Mouse (Mus musculus): ENCODE measurements at regions not wholly inside any gene's neighbourhood (a gene's known extent, or its start where the extent isn't known, plus 50 kb on each side); places are given as distances from the start of the nearest gene placed in this dataset.

DNA sequence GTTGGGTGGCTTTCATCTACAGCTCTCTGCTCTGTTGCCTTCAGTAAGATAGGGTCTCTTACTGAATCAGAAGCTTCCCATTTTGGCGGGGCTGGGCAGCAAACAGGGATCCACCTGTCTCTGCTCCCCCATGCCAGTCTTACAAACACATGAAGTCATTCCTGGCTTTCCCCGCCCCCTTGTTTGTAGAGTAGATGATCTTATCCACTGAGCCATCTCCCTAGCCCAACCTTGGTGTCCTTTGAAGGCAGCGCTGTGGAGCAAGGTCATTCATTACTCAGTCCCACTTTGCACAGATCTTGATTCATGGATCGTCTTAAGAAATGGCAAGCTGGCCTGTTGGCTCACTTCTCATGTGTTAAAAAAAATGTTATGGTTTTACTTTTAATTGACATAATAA, 293.6 kb downstream of the Dhx35 start:
- in situ Hi-C loops (cut with MboI; ENCODE audit: low sequenced_read_pairs), result no loop called here

GRCm38 (mm10) chr2:159096667-159097066, 302.1 kb downstream of the Dhx35 start:
- in situ Hi-C loops (cut with MboI; ENCODE audit: low sequenced_read_pairs), result no loop called here

- in situ Hi-C loops (cut with MboI; ENCODE audit: low sequenced_read_pairs), result no loop called here
These were observed 339.4 kb downstream of the Dhx35 start for GRCm38 (mm10) chr2:159134042-159134441.

DNA sequence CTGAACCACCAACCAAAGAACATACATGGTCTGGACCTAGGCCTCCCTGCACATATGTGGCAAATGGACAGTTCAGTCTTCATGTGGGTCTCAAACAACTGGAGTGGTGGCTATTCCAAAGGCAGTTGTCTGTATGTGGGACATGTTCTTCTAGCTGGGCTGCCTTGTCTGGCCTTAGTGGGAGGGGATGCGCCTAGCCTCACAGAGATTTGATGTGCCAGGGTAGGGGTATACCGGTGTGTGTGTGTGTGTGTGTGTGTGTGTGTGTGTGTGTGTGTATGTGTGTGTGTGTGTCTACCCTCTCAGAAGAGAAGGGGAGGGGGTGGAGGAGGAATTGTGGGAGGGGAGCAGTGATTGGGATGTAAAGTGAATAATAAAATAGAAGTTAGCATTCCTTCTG, 344.0 kb downstream of the Dhx35 start:
- in situ Hi-C loops (cut with MboI; ENCODE audit: low sequenced_read_pairs), result no loop called here

DNA sequence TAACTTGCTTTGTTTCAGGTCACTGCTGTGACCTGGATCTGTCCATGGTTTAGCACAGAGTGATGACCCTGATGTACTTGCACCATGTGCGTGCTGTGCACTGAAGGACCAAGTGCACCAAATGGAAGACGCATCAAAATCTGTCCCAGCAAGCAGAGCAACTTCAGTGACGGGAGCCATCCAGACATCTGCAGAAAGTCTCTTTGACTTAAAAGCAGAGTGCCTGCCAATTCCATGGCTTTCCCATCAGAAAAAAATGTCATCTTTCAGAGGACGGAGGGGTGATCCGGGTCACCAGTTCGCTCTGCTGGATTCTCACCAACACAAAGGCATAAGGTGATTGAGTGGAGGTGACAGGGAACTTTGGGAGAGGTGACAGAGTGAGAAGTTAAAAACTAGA, 351.4 kb downstream of the Dhx35 start:
- in situ Hi-C loops (cut with MboI; ENCODE audit: low sequenced_read_pairs), result no loop called here

DNA sequence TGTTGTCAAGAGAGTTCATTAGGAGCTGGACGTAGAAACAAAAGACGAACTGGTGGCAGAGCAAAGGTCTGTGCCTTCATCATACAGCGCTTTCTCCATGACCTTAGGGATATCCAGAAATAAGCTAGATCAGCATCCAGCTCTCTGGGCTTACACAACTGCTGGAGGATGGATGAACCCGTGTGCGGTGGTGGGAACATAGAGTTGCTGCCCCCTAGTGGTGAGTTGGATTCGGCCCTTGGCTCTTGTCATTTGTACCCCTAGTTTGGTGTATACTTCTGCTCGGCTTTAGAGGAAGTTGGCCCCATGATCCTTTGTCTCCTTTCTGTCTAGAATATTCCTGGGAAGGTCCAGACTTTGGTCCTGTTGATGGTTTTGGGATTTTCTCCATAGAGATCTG, 369.4 kb downstream of the Dhx35 start:
- in situ Hi-C loops (cut with MboI; ENCODE audit: low sequenced_read_pairs), result loop anchor here (25.0 kb wide), 1 partner anchor 252 kb away; no protein-coding TSS in a partner anchor

- in situ Hi-C loops (cut with MboI; ENCODE audit: low sequenced_read_pairs), result loop anchor here (25.0 kb wide), 1 partner anchor 256 kb away; no protein-coding TSS in a partner anchor
These were observed 374.0 kb downstream of the Dhx35 start for GRCm38 (mm10) chr2:159168553-159169064.

DNA sequence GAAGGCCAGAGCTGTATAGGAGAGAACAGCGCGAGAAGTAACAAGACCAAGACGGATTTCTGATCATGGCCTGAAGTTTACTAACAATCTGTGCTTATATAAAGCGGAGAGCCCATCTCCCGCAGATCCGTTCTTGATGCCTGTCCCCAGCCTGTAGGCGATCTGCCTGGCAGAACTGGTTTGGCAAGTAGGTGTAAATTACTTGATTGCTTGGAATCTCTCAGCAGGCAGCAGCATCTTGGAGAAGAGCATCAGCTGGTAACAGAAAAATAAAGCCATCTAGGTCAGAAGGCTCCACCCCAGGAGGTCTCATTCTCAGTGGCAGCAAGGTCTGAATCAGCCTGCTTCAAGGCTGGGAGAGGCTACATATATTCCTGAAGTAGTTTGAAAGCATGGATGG, 401.5 kb downstream of the Dhx35 start:
- in situ Hi-C loops (cut with MboI; ENCODE audit: low sequenced_read_pairs), result no loop called here

DNA sequence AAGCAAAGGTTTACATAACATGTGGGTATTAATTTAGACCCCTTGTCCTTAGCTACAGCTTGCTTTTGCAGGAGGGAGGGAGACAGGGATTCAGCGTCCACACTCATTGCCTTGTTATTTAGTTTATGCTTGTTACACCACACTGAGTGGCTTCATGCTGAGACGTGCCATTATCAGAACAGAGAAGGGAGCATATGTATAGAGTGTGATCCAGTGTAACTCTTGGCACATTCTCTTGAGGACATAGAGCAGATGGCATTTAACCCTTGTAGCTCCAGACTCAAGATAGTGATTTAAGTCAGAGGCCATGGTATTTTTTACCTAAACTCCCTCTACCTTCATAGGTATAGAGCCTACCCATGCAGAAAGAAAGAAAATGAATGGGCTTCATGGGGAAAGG, 437.7 kb downstream of the Dhx35 start:
- in situ Hi-C loops (cut with MboI; ENCODE audit: low sequenced_read_pairs), result no loop called here

- in situ Hi-C loops (cut with MboI; ENCODE audit: low sequenced_read_pairs), result no loop called here
These were observed 440.4 kb downstream of the Dhx35 start for GRCm38 (mm10) chr2:159235000-159235399.

- in situ Hi-C loops (cut with MboI; ENCODE audit: low sequenced_read_pairs), result no loop called here
These were observed 455.5 kb downstream of the Dhx35 start for GRCm38 (mm10) chr2:159250065-159250464.

- in situ Hi-C loops (cut with MboI; ENCODE audit: low sequenced_read_pairs), result no loop called here
These were observed 456.5 kb downstream of the Dhx35 start for GRCm38 (mm10) chr2:159250993-159251665.

- in situ Hi-C loops (cut with MboI; ENCODE audit: low sequenced_read_pairs), result no loop called here
These were observed 475.8 kb downstream of the Dhx35 start for GRCm38 (mm10) chr2:159270221-159271080.

- in situ Hi-C loops (cut with MboI; ENCODE audit: low sequenced_read_pairs), result no loop called here
These were observed 484.3 kb downstream of the Dhx35 start for GRCm38 (mm10) chr2:159278896-159279295.

GRCm38 (mm10) chr2:159281558-159282320, 487.1 kb downstream of the Dhx35 start:
- in situ Hi-C loops (cut with MboI; ENCODE audit: low sequenced_read_pairs), result no loop called here

GRCm38 (mm10) chr2:159284100-159284499, 489.5 kb downstream of the Dhx35 start:
- in situ Hi-C loops (cut with MboI; ENCODE audit: low sequenced_read_pairs), result no loop called here

- in situ Hi-C loops (cut with MboI; ENCODE audit: low sequenced_read_pairs), result no loop called here
These were observed 490.1 kb downstream of the Dhx35 start for GRCm38 (mm10) chr2:159284525-159285189.

- in situ Hi-C loops (cut with MboI; ENCODE audit: low sequenced_read_pairs), result no loop called here
These were observed 493.5 kb downstream of the Dhx35 start for GRCm38 (mm10) chr2:159287996-159288563.

DNA sequence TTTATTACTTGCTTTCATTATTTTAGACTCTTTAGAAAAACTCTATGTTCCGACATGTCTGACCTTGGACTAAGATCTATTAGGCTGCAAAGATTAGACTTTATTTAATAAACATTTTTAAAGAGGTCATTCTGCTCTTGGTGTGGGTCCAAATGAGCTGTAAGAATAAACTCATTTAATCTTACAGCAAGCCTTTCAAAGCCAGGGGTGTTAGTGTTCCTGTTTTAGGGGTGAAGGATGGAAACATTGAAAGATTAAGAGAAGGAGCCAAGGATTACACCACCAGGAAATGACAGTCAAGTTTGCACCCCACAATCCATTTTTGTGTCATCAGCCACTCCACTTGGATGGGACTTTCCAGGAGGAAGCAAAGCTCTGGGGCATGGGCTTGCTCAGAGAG, 495.5 kb downstream of the Dhx35 start:
- in situ Hi-C loops (cut with MboI; ENCODE audit: low sequenced_read_pairs), result no loop called here

DNA sequence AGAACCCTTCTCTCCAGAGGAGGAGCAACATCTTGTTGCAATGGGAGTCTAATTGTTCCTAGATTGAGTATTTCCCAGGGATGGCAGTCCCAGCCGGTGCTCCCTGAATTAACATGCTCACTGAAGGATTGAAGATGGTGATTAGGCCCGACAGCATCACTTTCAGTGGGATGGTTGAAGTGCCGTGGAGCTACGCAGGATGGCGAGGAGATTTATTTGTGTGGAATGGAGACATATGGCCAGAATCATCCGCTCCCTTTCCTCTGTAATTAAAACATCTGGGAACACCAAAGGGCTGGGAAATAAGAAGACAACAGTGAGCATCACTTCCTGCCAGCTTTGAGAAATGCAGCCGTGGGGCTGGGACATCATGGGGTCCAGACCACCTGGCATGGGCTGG, 512.4 kb downstream of the Dhx35 start:
- in situ Hi-C loops (cut with MboI; ENCODE audit: low sequenced_read_pairs), result no loop called here

Measured in CH12F3 (cell line).